Mouse (Mus musculus) liver, postnatal 0 days (tissue): ENCODE measurements at regions not wholly inside any gene's neighbourhood (a gene's known extent, or its start where the extent isn't known, plus 50 kb on each side); places are given as distances from the start of the nearest gene placed in this dataset.

Source experiments
- CTCF ChIP-seq: sonication (generic); IDR thresholded peaks from 2 replicates; pipeline ENCODE4 v1.5.1; 2016; ENCODE audit warnings: antibody characterized with exemption, low read depth
- EP300 ChIP-seq: IDR thresholded peaks from 2 replicates; pipeline ENCODE4 v1.6.1; 2016; ENCODE audit warnings: antibody characterized with exemption, low read depth, mild to moderate bottlenecking

GRCm38 (mm10) chr1:193546044-193546432, 175.9 kb upstream of the Camk1g start:
- TF ChIP-seq CTCF = no peak
- no peak for TF ChIP-seq EP300
